Mouse (Mus musculus) spleen, adult 18-20 months (tissue): Measurements from ENCODE around the gene Mst1.
A peak's percentile ranks its signal among the peaks of the same experiment; 100 is the strongest.

Experiments
- DNase-seq, 2 experiments: peaks; one replicate each; pipeline ENCODE4 v3.0.0; 2022; ENCODE audit warnings: mixed read lengths in 2 of 2

Mst1 gene

DNA sequence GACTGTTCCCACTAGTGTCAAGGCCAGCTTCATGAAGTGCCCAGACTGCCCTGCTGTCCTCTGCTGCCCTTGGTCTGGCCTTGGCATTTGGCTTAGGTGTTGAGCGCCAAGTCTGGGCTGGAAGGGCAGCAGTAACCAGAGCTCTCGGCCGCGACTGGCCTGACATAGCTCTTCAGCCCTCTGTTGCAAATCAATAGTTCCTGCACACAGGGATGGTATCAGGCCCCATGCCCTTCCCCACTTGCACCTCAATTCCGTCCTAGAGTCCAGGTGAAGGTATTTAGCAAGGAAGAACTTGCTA is 23.0 kb upstream of the Mst1 start:
- no peak for DNase-seq

- no peak for DNase-seq
Measured at GRCm38 (mm10) chr9:108058291-108058690, 21.9 kb upstream of the Mst1 start.

DNA sequence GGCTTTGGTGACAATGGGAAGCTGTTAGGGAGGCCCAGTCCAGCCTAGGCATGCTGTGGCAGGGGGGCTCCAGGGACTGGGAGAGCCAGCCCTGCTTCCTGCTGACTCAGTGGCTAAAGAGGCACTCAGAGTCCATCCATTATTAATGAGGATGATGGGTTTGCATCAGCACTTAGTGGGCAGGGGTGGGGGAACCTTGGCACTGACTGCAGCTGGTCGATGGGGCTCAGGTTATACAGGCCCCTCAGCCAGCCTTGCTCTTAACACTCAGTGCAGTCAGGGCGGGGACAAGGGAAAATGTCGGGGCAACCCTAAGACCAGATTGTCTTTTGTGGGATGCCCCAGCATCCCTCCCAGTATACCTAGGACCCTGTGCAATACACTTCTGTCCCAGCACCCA is 18.1 kb upstream of the Mst1 start:
- no peak for DNase-seq

- DNase-seq = no peak
Measured at GRCm38 (mm10) chr9:108063361-108063760, 16.9 kb upstream of the Mst1 start.

DNA sequence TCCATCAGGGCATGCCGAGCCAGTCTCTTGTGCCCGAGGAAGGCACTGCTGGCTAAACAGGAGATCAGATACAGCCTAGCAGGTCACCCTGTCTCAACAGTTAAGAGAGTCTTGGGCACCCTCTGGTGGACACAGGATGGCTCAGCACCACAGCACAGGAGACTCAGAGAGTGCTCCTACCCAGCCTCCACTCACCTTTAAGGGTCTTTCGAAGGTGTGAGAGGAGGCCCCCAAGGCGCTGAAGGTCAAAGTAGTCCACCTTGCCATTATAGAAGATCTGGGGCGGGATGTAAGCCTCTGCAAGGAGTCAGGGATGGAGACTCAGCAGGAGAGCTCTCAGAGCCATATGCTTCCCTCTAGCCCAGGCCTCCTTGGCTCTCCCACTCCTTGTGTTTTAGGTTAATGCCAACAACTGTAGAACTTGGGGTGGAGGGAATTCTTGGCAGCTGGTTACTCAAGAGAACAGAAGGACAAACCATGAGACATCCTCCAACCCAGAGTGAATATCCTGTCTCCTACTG is 14.7 kb upstream of the Mst1 start:
- DNase-seq = peak in 1 of 2 experiments; percentile 47

- no peak for DNase-seq
Measured at GRCm38 (mm10) chr9:108067199-108067598, 13.0 kb upstream of the Mst1 start.

DNA sequence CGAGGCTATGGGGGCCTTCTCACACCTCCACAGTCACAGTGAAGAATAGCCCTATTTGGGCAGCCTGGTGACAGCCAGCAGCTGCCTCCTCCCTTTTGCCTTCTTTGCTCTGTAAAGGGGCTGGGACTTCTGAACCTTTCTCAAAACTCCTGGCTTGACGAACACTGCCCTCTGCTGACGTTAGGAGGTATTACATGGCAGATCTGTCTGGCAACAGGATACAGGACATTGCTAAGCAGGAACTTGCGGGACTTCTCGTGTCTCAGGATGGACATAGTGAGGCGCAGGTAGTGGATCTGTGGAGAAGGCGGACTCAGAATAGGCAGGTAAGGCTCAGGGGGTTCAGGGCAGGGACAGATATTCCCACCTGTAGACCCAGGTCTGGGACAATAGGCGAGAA is 12.3 kb upstream of the Mst1 start:
- peak; percentile 47 to 77 for DNase-seq

- no peak for DNase-seq
Measured at GRCm38 (mm10) chr9:108069007-108069406, 11.2 kb upstream of the Mst1 start.

- no peak for DNase-seq
Measured at GRCm38 (mm10) chr9:108069529-108069928, 10.7 kb upstream of the Mst1 start.

GRCm38 (mm10) chr9:108071801-108072200 is 8.4 kb upstream of the Mst1 start:
- DNase-seq = no peak

DNA sequence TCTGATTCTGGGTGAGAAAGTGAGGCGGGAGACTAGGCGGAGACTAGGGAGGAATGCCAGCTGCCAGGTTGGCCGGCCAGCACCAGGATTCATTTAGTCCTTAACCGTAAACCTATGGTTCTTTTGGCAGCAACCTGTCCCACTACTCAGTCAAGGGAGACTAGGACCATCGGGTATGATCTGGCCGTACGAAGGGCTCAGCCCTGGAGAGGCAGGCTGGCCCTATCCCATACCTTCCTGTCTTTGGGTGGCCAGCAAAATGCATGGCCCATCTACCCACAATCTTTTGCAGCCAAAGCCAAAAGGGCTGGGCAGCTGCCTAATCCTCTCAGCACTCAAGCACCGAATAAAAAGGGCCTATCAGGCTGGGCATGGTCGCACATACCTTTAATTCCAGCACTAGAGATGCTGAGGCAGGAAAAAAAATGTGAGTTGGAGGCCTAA is 7.7 kb upstream of the Mst1 start:
- no peak for DNase-seq

DNA sequence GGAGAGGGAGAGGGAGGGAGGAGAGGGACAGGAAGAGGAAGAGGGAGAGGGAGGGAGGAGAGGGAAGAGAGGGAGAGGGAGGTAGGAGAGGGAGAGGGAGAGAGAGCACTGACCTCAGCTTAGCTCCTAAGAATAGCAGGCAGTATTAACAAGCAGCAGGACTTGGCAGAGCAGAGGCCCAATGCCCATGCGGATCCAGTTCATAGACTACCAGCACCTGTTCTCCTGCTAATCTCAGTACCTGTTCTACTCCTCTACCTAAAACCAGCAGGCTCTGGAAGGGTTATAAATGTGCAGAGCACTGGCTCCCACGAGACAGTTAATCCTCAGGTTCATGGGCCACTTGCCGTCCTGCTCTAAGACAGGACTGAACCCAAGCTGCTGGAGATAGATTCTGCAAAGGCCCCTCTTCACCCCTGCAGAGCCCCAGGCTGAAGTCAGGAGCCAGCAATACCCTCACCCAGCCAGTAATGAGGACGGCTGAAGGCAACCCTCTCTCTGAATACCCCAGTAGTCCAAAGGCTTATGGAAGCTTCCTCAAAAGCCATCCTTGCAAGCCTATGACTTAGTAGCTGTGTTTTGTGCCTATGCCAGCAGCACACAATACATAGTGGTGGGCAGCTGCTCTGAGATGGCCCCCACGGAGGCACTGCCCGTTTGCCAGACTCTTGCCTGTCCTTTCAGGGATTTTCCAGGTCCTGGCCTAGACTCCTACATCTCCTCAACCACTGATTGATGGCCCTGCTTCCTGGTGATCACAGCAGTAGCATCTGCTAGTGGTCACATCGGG is 6.9 kb upstream of the Mst1 start:
- DNase-seq = no peak

DNA sequence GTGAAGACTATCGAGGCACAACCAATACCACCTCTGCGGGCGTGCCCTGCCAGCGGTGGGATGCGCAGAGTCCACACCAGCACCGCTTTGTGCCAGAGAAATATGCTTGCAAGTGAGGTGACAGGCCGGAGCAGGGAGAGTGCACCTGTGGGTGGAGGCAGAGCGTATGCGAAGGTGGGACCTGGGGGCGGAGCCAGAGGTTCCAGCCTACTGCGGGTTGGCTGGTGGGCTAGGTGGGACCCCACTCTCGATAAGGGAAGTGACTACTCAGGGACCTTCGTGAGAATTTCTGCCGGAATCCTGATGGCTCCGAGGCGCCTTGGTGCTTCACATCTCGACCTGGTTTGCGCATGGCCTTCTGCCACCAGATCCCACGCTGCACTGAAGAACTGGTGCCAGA is 2.3 kb downstream of the Mst1 start:
- DNase-seq = no peak

GRCm38 (mm10) chr9:108082988-108083431 is 2.8 kb downstream of the Mst1 start, which contains the start of gene Rnf123:
TSS of gene Rnf123 (minus strand) at chr9:108083346.
- DNase-seq = peak in 1 of 2 experiments; percentile 24

DNA sequence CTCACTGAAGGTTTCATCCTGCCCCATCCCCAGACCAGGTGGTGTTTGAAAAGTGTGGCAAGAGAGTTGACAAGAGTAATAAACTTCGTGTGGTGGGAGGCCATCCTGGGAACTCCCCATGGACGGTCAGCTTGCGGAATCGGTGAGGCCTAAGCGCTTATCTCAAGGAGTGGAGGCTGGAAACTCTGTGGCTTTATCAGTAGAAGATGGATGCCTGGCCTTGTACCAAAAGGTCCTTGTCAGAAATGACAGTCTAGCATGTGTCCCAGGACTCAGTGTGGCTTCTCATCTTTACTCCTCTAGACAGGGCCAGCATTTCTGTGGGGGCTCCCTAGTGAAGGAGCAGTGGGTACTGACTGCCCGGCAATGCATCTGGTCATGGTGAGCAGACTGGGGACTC is 3.3 kb downstream of the Mst1 start:
- no peak for DNase-seq

- no peak for DNase-seq
Measured at GRCm38 (mm10) chr9:108085261-108085660, 5.0 kb downstream of the Mst1 start.

- DNase-seq = no peak
Measured at GRCm38 (mm10) chr9:108090611-108091120, 10.4 kb downstream of the Mst1 start.

DNA sequence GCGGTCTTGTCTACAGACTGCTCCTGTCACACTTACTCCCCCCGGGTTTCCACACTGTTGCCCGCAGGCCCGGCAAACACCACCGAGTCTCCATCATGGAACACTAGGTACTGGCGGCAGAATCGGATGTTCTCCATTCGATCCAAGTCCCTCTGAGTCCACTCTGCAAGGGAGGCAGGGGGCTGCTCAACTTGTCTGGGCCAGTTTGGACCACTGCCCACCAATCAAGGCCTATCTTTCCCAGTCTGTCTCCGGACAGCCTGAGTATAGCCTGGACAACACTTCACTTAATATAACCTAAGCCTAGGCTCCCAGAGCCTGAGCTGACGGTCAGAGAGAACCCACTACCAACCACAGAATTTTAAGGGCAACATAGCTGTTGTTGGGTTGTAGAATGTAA is 13.3 kb downstream of the Mst1 start:
- DNase-seq = no peak

GRCm38 (mm10) chr9:108094184-108094941 is 14.1 kb downstream of the Mst1 start, which contains the start of gene Apeh:
TSS of gene Apeh (minus strand) at chr9:108094606.
- peak; percentile 96 to 98 for DNase-seq

DNA sequence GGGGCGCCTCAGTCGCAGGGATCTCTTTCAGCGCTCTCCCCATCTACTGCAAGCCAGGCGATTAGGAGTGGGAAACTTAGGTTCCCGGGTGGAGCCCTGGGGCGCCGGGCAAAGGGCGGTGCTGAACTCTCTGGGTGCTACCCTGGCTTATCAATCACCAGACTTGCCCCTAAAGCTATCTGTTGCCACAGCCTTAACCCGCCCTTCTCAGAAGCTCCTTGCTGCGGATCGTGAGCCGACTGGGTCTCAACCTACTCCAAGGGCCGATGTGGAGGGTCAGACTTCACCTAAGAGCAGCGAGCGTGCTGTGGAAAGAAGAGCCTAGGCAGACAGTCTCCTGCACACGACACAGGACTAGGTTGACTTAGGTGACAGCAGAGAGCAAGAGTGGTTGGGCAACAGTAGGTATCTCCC is 14.8 kb downstream of the Mst1 start:
- DNase-seq = peak in 1 of 2 experiments; percentile 31

DNA sequence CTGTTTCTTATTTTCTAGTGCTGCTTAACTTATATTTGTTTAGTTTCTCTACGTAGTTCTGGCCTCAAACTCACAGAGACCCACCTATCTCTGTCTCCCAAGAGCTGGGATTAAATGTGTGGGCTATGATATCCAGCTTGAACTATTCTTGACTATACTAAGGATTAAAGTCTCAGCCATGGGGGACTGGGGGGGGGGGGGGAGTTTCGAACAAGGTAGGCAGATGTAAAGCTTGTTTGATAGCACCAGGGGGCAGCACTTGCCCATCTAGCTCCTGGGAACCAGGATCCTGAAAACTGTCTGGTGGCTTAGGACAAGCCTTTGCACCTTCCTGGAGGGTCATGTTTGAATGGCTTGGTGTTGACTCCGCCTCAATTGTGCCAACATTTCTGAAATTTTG is 15.3 kb downstream of the Mst1 start:
- peak in 1 of 2 experiments; percentile 54 for DNase-seq

DNA sequence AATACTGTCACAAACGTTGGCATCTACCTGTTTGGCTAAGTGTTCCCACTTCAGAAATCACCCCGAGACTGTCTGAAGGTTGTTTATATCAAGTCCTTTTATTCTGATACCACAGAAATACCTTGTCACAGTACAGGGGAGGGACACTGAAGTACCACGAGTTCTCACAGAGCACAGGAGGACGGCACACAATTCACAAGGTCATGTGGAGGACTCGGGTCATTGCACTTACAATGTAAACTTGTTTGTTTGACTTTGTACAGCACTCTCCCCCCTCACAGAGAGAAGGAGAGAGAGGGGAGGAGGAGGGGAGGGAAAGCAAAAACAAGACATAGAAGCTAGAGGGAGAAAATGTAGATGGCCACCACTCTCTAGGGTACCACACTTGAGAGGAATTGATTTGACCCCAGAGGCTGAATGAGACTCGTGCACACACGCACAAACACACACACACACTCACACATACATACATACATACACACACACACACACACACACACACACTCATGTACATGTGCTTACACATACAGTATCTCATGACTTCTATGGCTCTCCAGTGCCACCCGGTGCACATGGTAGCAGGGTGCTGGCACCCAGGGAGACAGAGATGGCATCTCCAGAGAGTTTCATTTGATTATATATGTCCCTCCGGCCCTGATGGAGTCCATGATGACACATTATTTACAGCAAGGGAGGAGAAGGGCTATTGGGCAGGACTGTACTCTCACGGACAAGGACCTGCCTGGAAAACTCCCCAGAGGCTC is 15.9 kb downstream of the Mst1 start:
- DNase-seq = no peak

- no peak for DNase-seq
Measured at GRCm38 (mm10) chr9:108099619-108100018, 19.4 kb downstream of the Mst1 start.
